Mouse (Mus musculus) cortical plate, adult 2 months (tissue): Measurements from ENCODE around the gene Nod2. TPM values are rescaled to one million over a fixed set of nuclear protein-coding genes. Genes with fewer than 3 reads are reported as not detected.

ENCODE experiments used
- H3K27ac ChIP-seq: fragments of 200-500 bp; 2 replicates; pipeline ENCODE4 v1.5.1; 2012; ENCODE audit warnings: low read length, control low read depth, inconsistent platforms; ENCODE audit not compliant: insufficient read depth
- H3K4me1 ChIP-seq: fragments of 200-500 bp; 2 replicates; pipeline ENCODE4 v1.6.1; 2011; ENCODE audit warnings: low read length; ENCODE audit not compliant: control insufficient read depth, insufficient read depth
- H3K4me3 ChIP-seq: fragments of 200-500 bp; 2 replicates; pipeline ENCODE4 v1.5.1; 2011; ENCODE audit warnings: mild to moderate bottlenecking, low read length, control low read depth; ENCODE audit not compliant: insufficient read depth
- CTCF ChIP-seq: fragments of 200-500 bp; IDR thresholded peaks from 2 replicates; pipeline ENCODE4 v1.5.1; 2011; ENCODE audit warnings: mild to moderate bottlenecking, control low read depth, low read length; ENCODE audit not compliant: insufficient read depth; ENCODE audit errors: extremely low read depth
- POLR2A ChIP-seq: fragments of 200-500 bp; IDR thresholded peaks from 2 replicates; pipeline ENCODE4 v1.6.1; 2011; ENCODE audit warnings: mild to moderate bottlenecking, low read length, control low read depth; ENCODE audit not compliant: insufficient read depth; ENCODE audit errors: extremely low read depth
- polyA plus RNA-seq: library from polyadenylated mRNA; depleted of rRNA; stranded (reverse); fragments of >200 nt; gene quantifications from 2 replicates; pipeline ENCODE4 v1.2.3, GENCODE M21; 2012

Nod2 gene
- polyA plus RNA-seq, 1 experiment, result 0.31 TPM

DNA sequence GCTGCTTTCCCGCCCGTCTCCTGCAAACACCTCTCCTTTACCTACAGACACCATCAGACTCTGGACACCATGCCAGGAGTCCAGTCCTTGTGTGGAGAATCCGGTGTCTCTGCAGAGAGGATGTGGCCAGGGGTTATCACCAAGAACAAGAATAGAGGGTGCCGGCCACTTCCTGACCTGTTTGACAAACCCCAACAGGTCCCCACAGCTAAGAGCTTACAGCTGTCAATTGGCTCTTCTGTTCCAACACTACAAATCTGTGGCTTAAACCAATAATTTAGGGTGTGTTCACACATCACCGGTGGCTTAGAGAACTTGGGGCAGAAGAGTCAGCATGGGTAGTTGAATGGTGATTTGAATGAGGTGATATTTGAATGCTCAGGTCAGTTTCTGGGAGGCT is 28.5 kb upstream of the Nod2 start:
- Histone ChIP-seq H3K4me3 (no peak overlapping the region), H3K4me1 (no peaks in the 10 kb centered on the region), H3K27ac (no peak overlapping the region)
- TF ChIP-seq POLR2A (no peak), CTCF (no peak)

DNA sequence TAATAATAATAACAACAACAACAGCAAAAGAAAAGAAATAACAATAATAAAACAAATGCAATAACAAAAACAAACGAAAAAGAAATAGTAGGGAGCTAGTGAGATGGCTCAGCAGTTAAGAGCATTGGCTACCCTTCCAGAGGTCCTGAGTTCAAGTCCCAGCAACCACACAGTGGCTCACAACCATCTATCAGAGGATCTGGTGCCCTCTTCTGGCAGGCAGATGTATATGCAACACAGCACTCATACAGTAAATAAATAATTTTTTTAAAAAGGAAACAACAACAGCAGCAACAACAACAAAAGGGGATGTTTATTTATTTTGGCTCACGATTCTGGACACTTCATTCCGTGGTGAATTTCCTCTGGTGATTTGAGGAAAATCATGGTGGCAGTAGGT is 27.6 kb upstream of the Nod2 start:
- TF ChIP-seq CTCF (peak; percentile 23; the same call in 1 of the 2 replicates), POLR2A (no peak)
- H3K27ac ChIP-seq, result no peak overlapping the region
- no peaks in the 10 kb centered on the region for H3K4me1 ChIP-seq
- H3K4me3 ChIP-seq, result no peak overlapping the region

DNA sequence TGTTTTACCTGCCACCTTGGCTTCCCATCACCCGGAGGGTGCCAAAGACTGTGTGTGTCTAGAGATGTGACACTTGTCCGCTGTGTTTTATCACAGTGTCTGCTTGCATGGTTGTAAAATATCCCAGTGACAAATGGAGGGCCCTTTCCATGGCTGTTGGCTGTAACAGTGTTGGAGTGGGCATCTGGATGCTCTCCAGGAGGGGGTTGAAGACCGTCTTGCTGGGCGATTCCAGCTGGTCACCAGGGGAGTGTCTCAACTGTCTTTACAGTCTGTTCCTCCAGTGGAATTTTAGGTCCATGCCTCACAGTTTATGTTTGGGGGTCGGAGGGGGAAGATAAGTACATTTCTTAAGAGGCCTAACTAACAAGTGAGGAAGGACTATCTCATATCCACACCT is 26.2 kb upstream of the Nod2 start:
- Histone ChIP-seq H3K4me1 (no peaks in the 10 kb centered on the region), H3K4me3 (no peak overlapping the region), H3K27ac (no peak overlapping the region)
- TF ChIP-seq POLR2A (no peak), CTCF (no peak)

DNA sequence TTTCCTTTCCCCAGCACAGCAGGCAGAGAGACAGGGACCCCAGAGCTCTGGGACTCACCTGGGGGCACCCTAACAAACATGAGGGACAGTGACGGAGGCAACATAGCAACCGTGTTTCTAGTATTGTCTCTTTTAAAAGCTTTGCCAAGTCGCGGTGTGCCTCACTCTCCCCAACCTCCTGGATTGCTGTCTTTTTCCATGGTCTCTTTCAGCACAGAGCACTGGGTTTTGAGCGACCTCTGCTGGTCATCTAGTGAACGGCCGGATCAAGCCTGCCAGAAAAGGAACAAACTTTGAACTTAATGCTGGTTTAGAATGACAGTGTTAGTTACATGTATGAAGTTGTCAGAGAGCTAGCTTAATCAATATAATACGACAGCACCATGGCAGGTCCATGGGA is 25.7 kb upstream of the Nod2 start:
- TF ChIP-seq CTCF (peak; percentile 98), POLR2A (no peak)
- H3K4me3 ChIP-seq, result no peak overlapping the region
- no peaks in the 10 kb centered on the region for H3K4me1 ChIP-seq
- H3K27ac ChIP-seq, result no peak overlapping the region

DNA sequence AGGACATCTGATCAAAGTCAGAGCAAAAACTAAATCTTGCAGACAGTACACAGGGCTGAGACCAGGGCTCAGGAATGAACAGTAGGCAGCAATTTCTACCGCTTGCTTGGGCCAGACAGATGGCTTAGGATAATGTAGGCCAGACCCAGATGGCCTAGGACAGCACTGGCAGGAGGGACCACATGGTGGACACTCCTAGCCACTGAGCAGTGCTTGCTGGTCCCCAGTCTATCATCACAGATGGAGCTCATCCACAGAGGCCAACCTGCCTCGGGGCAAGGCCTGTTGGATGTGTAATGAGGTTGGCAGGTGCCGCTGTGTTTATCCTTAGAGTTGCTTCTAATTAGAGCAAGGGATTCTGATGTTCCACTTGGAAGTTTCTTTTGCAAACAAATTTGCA is 23.8 kb upstream of the Nod2 start:
- TF ChIP-seq POLR2A, result no peak
- no peak for TF ChIP-seq CTCF
- Histone ChIP-seq H3K4me3 (no peak overlapping the region), H3K4me1 (peaks cover 1% of the 10 kb centered on the region; the same call in 1 of the 2 replicates), H3K27ac (no peak overlapping the region)

DNA sequence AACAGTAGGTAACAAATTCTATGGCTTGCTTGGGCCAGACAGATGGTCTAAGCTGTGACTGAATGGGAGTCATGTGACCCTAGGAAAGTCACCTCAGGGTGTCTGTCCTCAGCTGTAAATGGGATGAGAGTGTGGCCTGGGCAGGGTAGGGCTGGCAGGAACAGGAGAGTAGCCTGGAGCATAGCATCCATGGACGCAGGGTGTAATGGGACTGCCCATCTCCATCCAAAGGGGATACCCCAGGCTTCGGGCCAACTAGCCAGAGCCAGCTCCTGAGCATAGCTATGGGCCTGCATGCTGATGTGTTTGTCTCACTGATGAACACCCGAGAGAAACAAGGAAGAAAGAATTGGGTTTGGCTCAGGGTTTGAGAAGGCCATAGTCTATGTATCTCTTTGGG is 22.8 kb upstream of the Nod2 start:
- H3K4me3 ChIP-seq, result no peak overlapping the region
- no peak overlapping the region for H3K27ac ChIP-seq
- TF ChIP-seq POLR2A, result no peak
- no peak for TF ChIP-seq CTCF
- peaks cover 3% of the 10 kb centered on the region; the same call in 1 of the 2 replicates for H3K4me1 ChIP-seq

DNA sequence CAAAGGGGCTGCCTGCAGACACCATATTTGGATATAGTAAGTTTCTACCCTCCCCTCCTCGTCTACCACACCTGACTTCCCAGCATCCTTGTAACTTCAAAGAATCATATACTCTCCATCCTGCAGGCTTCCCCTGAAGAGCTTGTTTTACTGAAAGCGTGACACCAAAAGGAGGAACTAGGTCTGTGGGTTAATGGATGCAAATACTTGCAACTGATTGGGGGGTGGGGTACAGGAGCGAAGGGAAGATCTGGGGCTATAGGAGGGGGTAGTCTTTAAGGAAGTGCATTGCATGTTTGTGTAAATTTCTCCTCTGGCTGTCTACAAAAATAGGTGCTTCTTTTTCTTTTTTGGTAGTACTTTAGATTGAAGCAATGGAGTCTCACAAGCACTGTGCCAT is 20.7 kb upstream of the Nod2 start:
- no peak overlapping the region for H3K4me3 ChIP-seq
- TF ChIP-seq CTCF (no peak), POLR2A (no peak)
- peaks cover 3% of the 10 kb centered on the region; the same call in 1 of the 2 replicates for H3K4me1 ChIP-seq
- H3K27ac ChIP-seq, result no peak overlapping the region

DNA sequence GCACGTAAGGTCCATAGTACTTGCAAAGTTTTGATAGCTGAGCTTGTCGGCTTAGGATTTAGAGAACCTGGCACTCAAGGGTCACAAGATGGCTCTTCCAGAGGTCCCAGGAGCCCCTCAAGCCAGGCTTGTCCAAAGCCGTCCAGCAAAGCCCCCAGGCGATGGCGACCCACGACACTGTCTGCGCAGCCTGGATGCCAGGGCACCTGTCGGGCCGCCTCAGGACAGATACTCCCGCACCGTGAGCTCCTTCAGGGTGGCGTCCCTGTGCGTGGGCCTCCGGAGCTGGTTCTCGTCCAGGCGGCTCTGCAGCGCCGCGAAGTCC is 20.2 kb upstream of the Nod2 start:
- no peak overlapping the region for H3K27ac ChIP-seq
- TF ChIP-seq CTCF (no peak), POLR2A (no peak)
- peak overlapping the region; percentile 38 for H3K4me3 ChIP-seq
- peaks cover 3% of the 10 kb centered on the region; the same call in 1 of the 2 replicates for H3K4me1 ChIP-seq

DNA sequence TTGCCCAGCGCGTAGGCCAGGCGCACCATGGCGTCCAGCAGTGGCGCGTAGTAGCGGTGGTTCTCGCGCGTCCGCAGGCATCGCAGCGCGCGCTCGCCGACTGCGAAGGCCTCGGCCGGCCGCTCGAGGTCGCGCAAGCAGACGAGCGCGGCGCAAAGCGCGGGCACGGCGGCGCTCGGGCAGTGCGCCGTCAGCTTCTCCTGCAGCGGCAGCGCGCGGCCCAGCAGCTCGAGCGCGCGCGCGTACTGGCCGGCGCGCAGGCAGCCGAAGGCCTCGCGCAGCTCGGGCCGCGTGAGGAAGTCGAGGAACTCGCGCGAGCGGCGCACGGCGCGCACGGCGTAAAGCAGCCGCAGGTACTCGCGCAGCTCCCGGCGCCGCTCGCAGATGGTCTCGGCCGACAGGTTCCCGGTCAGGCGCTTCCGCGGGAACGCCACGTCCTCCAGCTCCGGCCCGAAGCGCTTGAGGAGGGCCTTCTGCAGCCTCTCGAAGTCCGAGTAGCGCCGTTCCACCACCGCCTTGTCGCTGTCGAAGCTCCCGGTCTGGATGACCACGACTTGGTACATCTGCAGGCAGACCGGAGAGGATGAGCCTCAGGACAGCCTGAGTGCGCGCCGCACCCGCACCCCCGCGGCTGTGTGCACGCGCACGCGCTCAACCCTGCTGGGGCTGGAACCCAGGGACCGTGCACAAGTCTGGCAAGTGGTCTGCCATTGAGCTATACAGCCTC is 19.7 kb upstream of the Nod2 start:
- TF ChIP-seq CTCF (no peak), POLR2A (peak; percentile 11; the same call in 1 of the 2 replicates)
- no peak overlapping the region; the same call in 1 of the 2 replicates for H3K27ac ChIP-seq
- H3K4me3 ChIP-seq, result peak overlapping the region; percentile 38
- peaks cover 3% of the 10 kb centered on the region; the same call in 1 of the 2 replicates for H3K4me1 ChIP-seq

DNA sequence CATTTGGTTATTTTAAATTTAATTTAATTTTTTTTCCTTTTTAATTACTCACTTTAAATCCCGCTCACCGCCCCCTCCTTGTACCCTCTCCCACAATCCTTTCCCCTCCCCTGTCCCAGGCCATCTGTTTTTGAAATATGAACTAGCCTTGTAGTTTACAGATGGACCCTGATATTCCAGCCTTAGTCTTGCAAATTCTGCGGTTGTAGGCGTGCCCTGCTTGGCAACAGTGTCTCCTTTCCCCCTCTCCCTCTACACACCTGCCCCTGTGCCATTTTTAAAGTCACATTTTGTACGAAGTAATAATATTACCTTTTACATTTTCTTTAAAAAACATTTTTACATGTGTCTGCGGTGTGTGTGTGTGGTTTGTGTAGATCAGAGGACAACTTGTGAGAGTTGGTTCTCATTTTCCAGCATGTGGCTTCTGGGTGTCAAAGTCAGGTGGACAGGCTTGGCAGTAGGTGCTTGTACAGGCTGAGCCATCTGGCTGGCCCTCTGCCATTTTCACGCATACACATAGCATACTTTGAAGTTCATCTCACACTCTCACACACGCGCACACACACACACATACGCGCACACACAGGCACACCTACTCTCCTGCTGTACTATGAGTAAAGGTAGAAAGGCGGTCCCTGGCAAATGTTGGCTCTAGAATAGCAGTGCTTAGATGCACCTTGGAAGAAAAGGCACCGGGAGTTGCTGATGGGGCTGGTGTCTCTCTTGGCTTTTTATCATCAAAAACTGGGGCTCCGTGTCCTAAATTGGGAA is 18.9 kb upstream of the Nod2 start:
- peak overlapping the region; percentile 38 for H3K4me3 ChIP-seq
- TF ChIP-seq CTCF (no peak), POLR2A (no peak)
- peaks cover 3% of the 10 kb centered on the region; the same call in 1 of the 2 replicates for H3K4me1 ChIP-seq
- H3K27ac ChIP-seq, result no peak overlapping the region
